Mouse (Mus musculus): ENCODE results near the gene Slain2. TPM values are rescaled to one million over a fixed set of nuclear protein-coding genes. Genes with fewer than 3 reads are reported as not detected.
A peak's percentile ranks its signal among the peaks of the same experiment; 100 is the strongest.

The Slain2 gene
- polyA plus RNA-seq, 1 experiment, result 19.0 TPM

DNA sequence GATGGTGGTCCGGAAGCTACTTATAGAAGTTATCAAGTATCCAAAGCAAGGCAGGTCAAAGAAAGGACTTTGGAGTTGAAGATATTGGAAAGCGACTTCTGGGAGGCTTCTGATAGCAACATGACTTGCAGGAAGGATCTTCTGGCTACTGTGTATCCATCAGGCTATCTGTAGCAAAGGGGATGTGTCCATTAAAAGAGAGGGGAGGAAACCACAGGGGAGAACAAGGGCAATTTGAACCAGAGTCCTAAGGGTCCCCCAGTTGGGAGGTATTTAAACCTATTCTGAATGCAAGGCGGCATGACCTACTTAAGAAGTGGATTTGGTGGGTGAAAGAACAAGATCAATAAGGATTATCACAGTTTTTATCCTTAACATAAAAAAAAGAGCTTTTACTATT, 2.8 kb upstream of the Slain2 start:
- H3K36me3 ChIP-seq (ENCODE audit: control insufficient read depth, insufficient read depth), result no peaks in the 10 kb centered on the region
- no peak overlapping the region for H3K4me3 ChIP-seq
- no peak overlapping the region for H3K4me2 ChIP-seq (ENCODE audit: low read depth)
- H3K27me3 ChIP-seq (ENCODE audit: control insufficient read depth, insufficient read depth, insufficient read length), result no peaks in the 10 kb centered on the region
- TF ChIP-seq E2F4 (IDR thresholded peaks at IDR 0.05; ENCODE audit: insufficient read depth) (no peak), MYOD1 (IDR thresholded peaks at IDR 0.05; ENCODE audit: control insufficient read depth in 1 of 3, insufficient read length in 2 of 3, low read depth in 2 of 3) (no peak), TCF12 (IDR thresholded peaks at IDR 0.05; ENCODE audit: insufficient read depth, poor library complexity, severe bottlenecking) (no peak), TCF3 (IDR thresholded peaks at IDR 0.05; ENCODE audit: insufficient read length, low read depth) (no peak), CEBPB (IDR thresholded peaks at IDR 0.05; ENCODE audit: insufficient read depth, poor library complexity, severe bottlenecking) (no peak), MYOG (IDR thresholded peaks at IDR 0.05; ENCODE audit: control insufficient read depth in 1 of 3, insufficient read depth in 1 of 3, insufficient read length in 2 of 3, low read depth in 2 of 3) (no peak), REST (IDR thresholded peaks at IDR 0.05; ENCODE audit: insufficient read depth, insufficient read length) (no peak), MAX (IDR thresholded peaks at IDR 0.05; ENCODE audit: low read depth) (no peak), POLR2AphosphoS2 (IDR thresholded peaks at IDR 0.05; ENCODE audit: insufficient read length, low read depth) (no peak), USF1 (IDR thresholded peaks at IDR 0.05; ENCODE audit: low read depth) (no peak), SRF (IDR thresholded peaks at IDR 0.05; ENCODE audit: control insufficient read depth, insufficient read length, low read depth) (no peak), POLR2A (IDR thresholded peaks at IDR 0.05; ENCODE audit: insufficient read length, low read depth) (no peak)
- H3K79me2 ChIP-seq (ENCODE audit: control insufficient read depth, insufficient read depth), result peaks cover 15% of the 10 kb centered on the region
- no peak overlapping the region for H3ac ChIP-seq (ENCODE audit: control insufficient read depth, insufficient read length)

DNA sequence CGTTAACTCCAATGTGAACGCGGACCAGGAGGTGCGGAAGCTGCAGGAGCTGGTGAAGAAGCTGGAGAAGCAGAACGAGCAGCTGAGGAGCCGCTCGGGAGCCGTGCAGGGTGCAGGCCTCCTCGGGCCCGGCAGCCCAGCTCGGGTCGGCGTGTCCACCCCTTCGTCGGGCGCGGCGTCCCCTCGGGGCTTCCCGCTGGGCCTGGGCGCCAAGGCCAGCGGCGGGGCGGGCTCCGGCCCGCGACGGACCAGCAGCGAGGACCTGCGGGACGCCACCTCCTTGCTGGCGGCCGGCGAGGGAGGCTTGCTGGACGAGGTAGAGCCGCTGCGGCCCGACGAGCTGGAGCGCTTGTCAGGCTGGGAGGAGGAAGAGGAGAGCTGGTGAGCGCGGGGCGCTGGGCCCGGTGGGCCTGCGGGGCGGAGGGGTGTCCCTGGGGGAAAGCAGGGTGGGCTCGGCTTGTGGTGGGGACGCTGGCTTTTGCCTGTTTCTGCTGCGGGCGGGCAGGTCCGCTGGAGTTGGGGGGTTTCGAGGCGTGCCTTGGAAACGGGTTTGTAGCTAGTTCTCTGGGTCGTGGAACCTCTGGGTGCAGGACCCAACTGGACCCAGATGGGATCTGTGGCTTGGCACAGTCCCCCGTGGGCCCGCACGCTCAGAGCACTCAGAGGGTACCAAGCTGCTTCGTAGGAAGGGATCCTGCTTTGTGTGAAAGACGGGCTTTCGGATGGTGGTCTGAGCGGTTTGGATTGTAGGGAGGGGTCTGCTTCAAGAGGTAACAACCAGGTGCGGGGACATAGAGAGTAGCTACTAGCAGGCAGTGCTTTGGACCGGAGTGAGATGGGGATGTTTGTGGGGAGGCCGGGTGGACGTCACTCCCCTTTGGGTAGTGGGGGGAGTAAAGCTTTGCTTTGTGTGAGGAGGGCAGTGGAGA, 793 bp downstream of the Slain2 start:
- Histone ChIP-seq H3K4me3 (peak overlapping the region; percentile 82), H3ac (ENCODE audit: control insufficient read depth, insufficient read length) (peak overlapping the region; percentile 92), H3K27me3 (ENCODE audit: control insufficient read depth, insufficient read depth, insufficient read length) (no peaks in the 10 kb centered on the region), H3K36me3 (ENCODE audit: control insufficient read depth, insufficient read depth) (no peaks in the 10 kb centered on the region), H3K79me2 (ENCODE audit: control insufficient read depth, insufficient read depth) (peaks cover 51% of the 10 kb centered on the region), H3K4me2 (ENCODE audit: low read depth) (peak overlapping the region; percentile 78)
- TF ChIP-seq TCF12 (IDR thresholded peaks at IDR 0.05; ENCODE audit: insufficient read depth, poor library complexity, severe bottlenecking) (no peak), REST (IDR thresholded peaks at IDR 0.05; ENCODE audit: insufficient read depth, insufficient read length) (no peak), MYOG (IDR thresholded peaks at IDR 0.05; ENCODE audit: control insufficient read depth in 1 of 3, insufficient read depth in 1 of 3, insufficient read length in 2 of 3, low read depth in 2 of 3) (no peak), POLR2A (IDR thresholded peaks at IDR 0.05; ENCODE audit: insufficient read length, low read depth) (no peak), USF1 (IDR thresholded peaks at IDR 0.05; ENCODE audit: low read depth) (no peak), MAX (IDR thresholded peaks at IDR 0.05; ENCODE audit: low read depth) (no peak), SRF (IDR thresholded peaks at IDR 0.05; ENCODE audit: control insufficient read depth, insufficient read length, low read depth) (no peak), MYOD1 (IDR thresholded peaks at IDR 0.05; ENCODE audit: control insufficient read depth in 1 of 3, insufficient read length in 2 of 3, low read depth in 2 of 3) (no peak), CEBPB (IDR thresholded peaks at IDR 0.05; ENCODE audit: insufficient read depth, poor library complexity, severe bottlenecking) (no peak), E2F4 (IDR thresholded peaks at IDR 0.05; ENCODE audit: insufficient read depth) (no peak), TCF3 (IDR thresholded peaks at IDR 0.05; ENCODE audit: insufficient read length, low read depth) (no peak), POLR2AphosphoS2 (IDR thresholded peaks at IDR 0.05; ENCODE audit: insufficient read length, low read depth) (no peak)

DNA sequence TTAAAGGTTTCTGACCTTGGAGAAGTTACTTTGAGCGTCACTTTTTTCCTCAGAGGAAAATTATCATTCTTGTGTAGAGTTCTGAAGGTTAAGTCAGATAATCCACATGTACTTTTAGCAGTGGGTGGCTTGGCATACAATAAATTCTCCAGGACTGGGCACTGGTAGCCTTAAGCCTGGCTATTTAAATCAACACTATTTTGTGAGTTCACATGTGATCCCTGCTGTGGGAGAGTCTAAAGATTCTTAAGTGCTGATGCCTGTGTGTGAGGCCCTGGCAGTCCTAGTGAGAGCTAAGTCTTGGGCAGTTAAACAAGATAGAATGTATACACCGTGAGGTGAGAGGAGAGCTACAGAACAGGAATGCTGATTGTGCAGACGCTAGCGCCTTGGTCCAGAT, 1.9 kb downstream of the Slain2 start:
- Histone ChIP-seq H3K79me2 (ENCODE audit: control insufficient read depth, insufficient read depth) (peaks cover 59% of the 10 kb centered on the region), H3K4me2 (ENCODE audit: low read depth) (peak overlapping the region; percentile 78), H3ac (ENCODE audit: control insufficient read depth, insufficient read length) (no peak overlapping the region), H3K4me3 (peak overlapping the region; percentile 82), H3K36me3 (ENCODE audit: control insufficient read depth, insufficient read depth) (no peaks in the 10 kb centered on the region), H3K27me3 (ENCODE audit: control insufficient read depth, insufficient read depth, insufficient read length) (no peaks in the 10 kb centered on the region)
- TF ChIP-seq TCF12 (IDR thresholded peaks at IDR 0.05; ENCODE audit: insufficient read depth, poor library complexity, severe bottlenecking) (no peak), E2F4 (IDR thresholded peaks at IDR 0.05; ENCODE audit: insufficient read depth) (no peak), POLR2A (IDR thresholded peaks at IDR 0.05; ENCODE audit: insufficient read length, low read depth) (no peak)

GRCm38 (mm10) chr5:72916851-72917250, 2.7 kb downstream of the Slain2 start:
- peak overlapping the region; percentile 78 for H3K4me2 ChIP-seq (ENCODE audit: low read depth)
- TF ChIP-seq POLR2AphosphoS2 (IDR thresholded peaks at IDR 0.05; ENCODE audit: insufficient read length, low read depth) (no peak), MYOD1 (IDR thresholded peaks at IDR 0.05; ENCODE audit: control insufficient read depth in 1 of 3, insufficient read length in 2 of 3, low read depth in 2 of 3) (no peak), CEBPB (IDR thresholded peaks at IDR 0.05; ENCODE audit: insufficient read depth, poor library complexity, severe bottlenecking) (no peak), USF1 (IDR thresholded peaks at IDR 0.05; ENCODE audit: low read depth) (no peak), MYOG (IDR thresholded peaks at IDR 0.05; ENCODE audit: control insufficient read depth in 1 of 3, insufficient read depth in 1 of 3, insufficient read length in 2 of 3, low read depth in 2 of 3) (no peak), TCF3 (IDR thresholded peaks at IDR 0.05; ENCODE audit: insufficient read length, low read depth) (no peak), E2F4 (IDR thresholded peaks at IDR 0.05; ENCODE audit: insufficient read depth) (no peak), MAX (IDR thresholded peaks at IDR 0.05; ENCODE audit: low read depth) (no peak), TCF12 (IDR thresholded peaks at IDR 0.05; ENCODE audit: insufficient read depth, poor library complexity, severe bottlenecking) (no peak), POLR2A (IDR thresholded peaks at IDR 0.05; ENCODE audit: insufficient read length, low read depth) (no peak), SRF (IDR thresholded peaks at IDR 0.05; ENCODE audit: control insufficient read depth, insufficient read length, low read depth) (no peak)
- peak overlapping the region; percentile 82 for H3K4me3 ChIP-seq
- no peak overlapping the region for H3ac ChIP-seq (ENCODE audit: control insufficient read depth, insufficient read length)
- H3K27me3 ChIP-seq (ENCODE audit: control insufficient read depth, insufficient read depth, insufficient read length), result no peaks in the 10 kb centered on the region
- peaks cover 64% of the 10 kb centered on the region for H3K79me2 ChIP-seq (ENCODE audit: control insufficient read depth, insufficient read depth)
- no peaks in the 10 kb centered on the region for H3K36me3 ChIP-seq (ENCODE audit: control insufficient read depth, insufficient read depth)

Measured in myocyte (in vitro differentiated cells).